19 mouse cellular contexts compared by ENCODE assay signal in the genomic region with DNA sequence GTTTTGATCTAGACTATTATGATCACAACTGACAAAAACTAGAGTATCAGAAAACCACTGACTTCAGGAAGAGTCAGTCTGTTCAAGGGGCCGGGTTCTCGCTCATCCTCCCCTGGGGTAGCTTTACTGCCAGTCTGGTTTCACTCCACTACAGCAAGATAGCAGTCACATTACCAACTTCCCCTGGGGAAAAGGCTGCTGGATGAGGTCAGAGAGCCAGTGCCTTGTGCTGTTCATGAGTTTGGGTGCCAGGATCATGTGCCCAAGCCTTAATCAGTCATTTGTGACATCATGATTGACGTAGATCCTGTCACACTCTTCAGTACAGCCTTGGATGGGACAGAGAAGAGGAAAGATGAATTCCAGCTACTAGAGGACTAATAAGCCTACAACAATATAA.
A peak's percentile ranks its signal among the peaks of the same experiment; 100 is the strongest.
DNase-seq lines count a peak whose midpoint lies in the region; TF ChIP-seq lines count a peak whose summit lies in the region.
"Had no signal": no experiment of that assay in that cellular context is flagged by ENCODE, and none has a peak within 500 bp of the region (broad histone marks: within the 10 kb centered on the region; RNA-seq: fewer than 3 reads in every experiment).

No protein-coding gene starts in this region.

- in situ Hi-C loops in CH12.LX (cut with MboI; ENCODE audit: low pct_ligation_motif_present, low pct_unique_long_range_greater_than_20kb, low sequenced_read_pairs): no loop called here

- no peak overlapping the region for H3K4me3 ChIP-seq in CH12.LX (replicated peaks in 1 of 3; ENCODE audit: low read depth in 2 of 3, low read length in 2 of 3, poor library complexity in 1 of 3)
- H3K4me3 ChIP-seq: embryonic facial prominence, embryonic 10.5 days; embryonic facial prominence, embryonic 12.5 days; forebrain, embryonic 13.5 days; forebrain, embryonic 15.5 days had no signal

- no peaks in the 10 kb centered on the region for H3K27me3 ChIP-seq in CH12.LX (replicated peaks)
- H3K27me3 ChIP-seq: embryonic facial prominence, embryonic 12.5 days; forebrain, embryonic 13.5 days; forebrain, embryonic 15.5 days; Patski had no signal

- no peak; the same call in 1 of the 2 replicates for TF ChIP-seq EP300 in CH12.LX (IDR thresholded peaks at IDR 0.05; ENCODE audit: low read length)

- peak overlapping the region; percentile 19 for H3K4me2 ChIP-seq in CH12.LX (ENCODE audit: insufficient read depth, low read depth, poor library complexity, severe bottlenecking)
- H3K4me2 ChIP-seq: embryonic facial prominence, embryonic 12.5 days; forebrain, embryonic 13.5 days; forebrain, embryonic 15.5 days had no signal

- no peak for TF ChIP-seq RAD21 in CH12.LX (IDR thresholded peaks at IDR 0.05; ENCODE audit: low read depth, low read length)

- H3K9ac ChIP-seq in CH12.LX (ENCODE audit: insufficient read depth, low read depth): no peak overlapping the region
- H3K9ac ChIP-seq: embryonic facial prominence, embryonic 12.5 days; forebrain, embryonic 13.5 days; forebrain, embryonic 15.5 days; forebrain, postnatal 0 days had no signal

- H3K27ac ChIP-seq in CH12.LX (ENCODE audit: insufficient read depth, low read depth): no peak overlapping the region
- H3K27ac ChIP-seq: embryonic facial prominence, embryonic 10.5 days; embryonic facial prominence, embryonic 12.5 days; forebrain, embryonic 13.5 days; forebrain, embryonic 15.5 days had no signal

- no peak for TF ChIP-seq POLR2A in CH12.LX (IDR thresholded peaks at IDR 0.05; ENCODE audit: low read depth, low read length)

- TF ChIP-seq CTCF in CH12.LX (conservative IDR thresholded peaks at IDR 0.05 in 1 of 2, IDR thresholded peaks at IDR 0.05 in 1 of 2; ENCODE audit: low read depth in 2 of 2, low read length in 2 of 2): no peak

- H3K4me1 ChIP-seq in CH12.LX (ENCODE audit: control insufficient read depth in 1 of 2, insufficient read depth in 2 of 2): peaks cover 15 to 59% of the 10 kb centered on the region in 2 experiments
- H3K4me1 ChIP-seq: embryonic facial prominence, embryonic 10.5 days; embryonic facial prominence, embryonic 12.5 days; forebrain, embryonic 15.5 days had no signal

- no peaks in the 10 kb centered on the region for H3K36me3 ChIP-seq in CH12.LX (replicated peaks in 1 of 2; ENCODE audit: control insufficient read depth in 1 of 2, insufficient read depth in 1 of 2, low read length in 1 of 2)
- H3K36me3 ChIP-seq: embryonic facial prominence, embryonic 10.5 days; embryonic facial prominence, embryonic 12.5 days; forebrain, embryonic 15.5 days had no signal

- H3K79me2 ChIP-seq in CH12.LX (replicated peaks; ENCODE audit: control insufficient read depth, extremely low read depth, insufficient read depth, poor library complexity, severe bottlenecking): no peaks in the 10 kb centered on the region

- dilution Hi-C loops in CH12.LX (cut with MboI; ENCODE audit: extremely low pct_ligation_motif_present, extremely low pct_unique_long_range_greater_than_20kb, low sequenced_read_pairs): no loop called here

- DNase-seq in adrenal gland, postnatal 10 days: peak; percentile 27
- no peak for DNase-seq in adrenal gland, postnatal 25 days
- peak; percentile 4 for DNase-seq in gastrocnemius, adult 18-20 months (ENCODE audit: low spot score)
- DNase-seq in gastrocnemius, postnatal 4 days (ENCODE audit: low spot score in 2 of 2): no peak
- peak; percentile 81 for DNase-seq in CH12.LX (ENCODE audit: extremely low read depth)
- DNase-seq in adipocyte (ENCODE audit: low spot score): peak; percentile 25
- no peak for DNase-seq in left cerebral cortex, postnatal 14 days (ENCODE audit: low spot score in 2 of 2)
- DNase-seq: adrenal gland, adult 8-10 months; B cell, adult 2 months; cerebellum, adult 11-12 months; cerebellum, adult 2 months; cerebellum, adult 9-10 months; cerebellum, postnatal 25 days; forebrain, postnatal 0 days had no signal

- peaks cover 6% of the 10 kb centered on the region for H3K9me3 ChIP-seq in CH12.LX (replicated peaks; ENCODE audit: low read length)
- H3K9me3 ChIP-seq: embryonic facial prominence, embryonic 10.5 days; embryonic facial prominence, embryonic 12.5 days; forebrain, embryonic 13.5 days; forebrain, embryonic 15.5 days had no signal

- intact Hi-C loops in left cerebral cortex, postnatal 14 days (cut with DNase I): no loop called here

TF ChIP-seq in CH12.LX, 34 proteins besides CTCF, POLR2A, EP300 and RAD21:
- TF ChIP-seq NELFE (IDR thresholded peaks at IDR 0.05; ENCODE audit: low read depth, low read length) (no peak), CHD1 (IDR thresholded peaks at IDR 0.05; ENCODE audit: low read depth, low read length) (no peak), MEF2A (IDR thresholded peaks at IDR 0.05; ENCODE audit: borderline replicate concordance, low read depth, low read length) (no peak), ETS1 (conservative IDR thresholded peaks at IDR 0.05; ENCODE audit: low read depth, low read length) (peak; percentile 77), SIN3A (IDR thresholded peaks at IDR 0.05; ENCODE audit: low read length) (no peak), MAZ (IDR thresholded peaks at IDR 0.05; ENCODE audit: low read depth, low read length) (no peak), MAX (IDR thresholded peaks at IDR 0.05; ENCODE audit: low read length) (no peak), JUN (IDR thresholded peaks at IDR 0.05; ENCODE audit: insufficient read depth, low read depth, low read length) (no peak), ZNF384 (IDR thresholded peaks at IDR 0.05; ENCODE audit: low read depth, low read length) (no peak), TCF12 (IDR thresholded peaks at IDR 0.05; ENCODE audit: low read depth, low read length) (0 out of 2 replicates have a peak, but pooled peaks have one; percentile 8), TBP (conservative IDR thresholded peaks at IDR 0.05; ENCODE audit: low read depth, low read length) (0 out of 2 replicates have a peak, but pooled peaks have one; percentile 50), BHLHE40 (IDR thresholded peaks at IDR 0.05; ENCODE audit: low read depth, low read length) (peak; percentile 87), ELF1 (IDR thresholded peaks at IDR 0.05; ENCODE audit: low read depth, low read length) (no peak), MYC (IDR thresholded peaks at IDR 0.05; ENCODE audit: low read depth, low read length) (no peak)

Comparison
In these comparisons a context has a peak if more than half of its experiments do, and no peak if none do; other contexts are left out.
1. DNase-seq: peak in adrenal gland, postnatal 10 days (single experiment), gastrocnemius, adult 18-20 months (single experiment), CH12.LX (single experiment) and adipocyte (single experiment); none in adrenal gland, postnatal 25 days (single experiment), gastrocnemius, postnatal 4 days (0 of 2) and left cerebral cortex, postnatal 14 days (0 of 2).